Mouse (Mus musculus): ENCODE results near the gene Xlr4a.
"Not testable (repeated sequence)": the region's sequence is repeated elsewhere in the genome, so short reads cannot be mapped to it uniquely, and the experiment has no call there.

Gene Xlr4a

DNA sequence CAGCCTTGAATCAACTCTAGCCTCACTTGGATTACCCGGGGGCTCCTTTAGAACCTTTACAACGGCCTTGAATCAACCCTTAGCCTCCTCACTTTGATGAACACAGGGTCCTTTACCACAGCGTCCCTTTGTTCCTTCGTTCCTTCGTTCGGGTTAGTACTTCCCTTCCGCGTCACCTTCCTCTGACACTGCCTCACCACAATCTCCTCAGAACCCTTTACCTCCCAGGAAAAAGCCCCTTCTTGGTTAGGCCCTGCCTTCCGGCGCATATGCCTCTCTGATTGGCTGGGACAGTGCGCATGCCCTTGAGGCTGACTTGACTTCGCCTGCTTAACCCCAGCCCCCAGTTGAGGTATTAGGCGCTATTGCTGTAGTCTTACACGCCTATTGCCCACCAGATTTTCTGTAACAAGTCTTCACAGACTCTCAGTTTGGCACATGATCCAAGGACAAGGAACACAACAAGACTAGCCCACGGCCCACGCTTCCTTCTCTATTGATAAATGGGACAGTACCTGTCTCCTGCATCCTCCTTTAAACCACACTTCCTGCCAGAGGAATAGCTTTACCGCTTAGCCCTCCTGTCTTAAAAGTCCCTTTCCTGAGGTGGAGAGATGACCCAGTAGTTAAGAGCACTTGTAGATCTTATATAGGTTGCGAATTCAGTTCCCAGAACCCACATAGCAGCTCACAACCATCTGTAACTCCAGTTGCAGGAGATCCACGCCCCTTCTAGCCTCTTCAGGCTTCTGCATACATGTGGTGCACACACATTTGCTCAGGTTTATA lies at the start of gene Xlr4a:
TSS of gene Xlr4a (minus strand) at position 212 of the 789 bp plus-strand sequence.
- DNase-seq (ENCODE audit: low spot score), result not testable (repeated sequence)

DNA sequence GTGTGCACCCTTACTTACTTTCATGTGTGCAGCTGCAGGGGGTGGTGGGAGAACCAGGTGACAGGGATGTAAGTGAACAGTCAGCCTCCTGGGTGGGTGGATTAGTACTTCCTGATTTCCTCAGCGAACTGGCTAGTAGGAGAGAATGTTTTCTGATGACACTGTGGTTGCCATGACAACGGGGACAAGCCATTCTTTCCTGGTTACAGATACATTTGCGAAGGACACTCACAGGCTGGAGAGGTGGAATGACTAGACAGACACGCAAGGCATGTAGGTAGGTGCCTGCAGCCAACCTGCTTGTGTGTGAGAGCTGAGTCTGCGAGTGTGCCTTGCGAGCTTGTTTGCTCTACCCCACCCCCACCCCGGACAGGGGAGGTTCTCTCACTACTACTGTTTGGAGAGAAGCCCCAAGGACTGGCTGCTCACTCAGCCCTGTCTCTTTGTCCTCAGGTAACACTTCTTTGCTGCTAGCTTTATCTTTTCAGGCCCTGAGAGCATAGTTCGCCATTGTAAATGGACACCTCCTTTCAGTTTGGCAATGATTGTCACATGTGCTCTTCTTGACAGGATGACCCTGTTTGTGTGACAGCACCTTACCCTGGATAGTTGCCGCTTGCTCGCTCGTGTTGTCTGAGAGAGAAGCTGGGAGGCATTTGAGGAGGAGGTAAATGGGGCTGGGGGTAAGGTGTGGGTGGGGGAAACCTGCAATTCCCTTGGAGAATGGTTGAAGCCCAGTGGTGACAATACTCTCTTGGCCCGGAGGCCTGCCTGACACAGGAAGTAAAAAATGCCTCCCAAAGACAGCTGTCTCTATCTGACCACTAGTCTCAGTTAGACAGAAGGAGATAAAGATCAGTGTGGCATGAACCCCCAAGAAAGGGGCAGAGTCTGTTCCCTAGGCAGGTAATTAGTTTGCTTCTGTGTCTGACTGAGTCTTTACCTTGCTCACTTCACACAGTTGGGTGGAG lies 40.9 kb upstream of the Xlr4a start:
- not testable (repeated sequence) for DNase-seq (ENCODE audit: low spot score)

GRCm38 (mm10) chrX:73116747-73117146 lies 34.5 kb upstream of the Xlr4a start, which contains the start of gene Gm14685:
Gm14685 (plus strand) TSS chrX:73117047.
- DNase-seq (ENCODE audit: low spot score), result not testable (repeated sequence)

GRCm38 (mm10) chrX:73096941-73097508 lies 14.7 kb upstream of the Xlr4a start, which contains the start of gene Xlr3a:
Xlr3a (minus strand) TSS chrX:73097095.
- DNase-seq (ENCODE audit: low spot score), result not testable (repeated sequence)

DNA sequence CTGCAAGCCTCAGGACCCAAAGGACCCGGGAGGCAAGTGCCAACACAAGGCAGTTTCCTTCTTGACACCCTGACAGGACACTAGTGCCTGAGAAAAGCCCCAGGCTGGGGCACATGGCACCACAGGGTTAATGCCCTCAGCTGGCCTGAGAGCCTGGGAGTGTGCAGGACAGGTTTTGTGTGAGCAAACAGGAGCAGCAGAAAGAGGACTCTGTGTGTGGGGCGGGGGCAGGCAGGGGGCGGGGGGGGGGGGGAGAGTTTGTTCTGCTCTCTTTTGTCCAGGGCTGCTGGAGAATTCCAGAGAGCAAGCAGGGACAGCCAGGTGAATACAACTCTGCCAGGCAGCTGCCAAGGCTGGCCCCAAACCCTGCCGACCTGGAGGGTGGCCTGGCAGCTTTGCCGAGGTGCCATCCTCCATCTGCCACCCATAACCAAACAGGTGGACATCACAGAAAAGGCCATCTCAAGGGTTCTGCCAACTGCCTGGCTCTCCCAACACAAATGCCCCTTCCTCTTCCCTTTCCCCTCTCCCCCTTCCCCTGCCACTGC lies 15.4 kb downstream of the Xlr4a start:
- not testable (repeated sequence) for DNase-seq (ENCODE audit: low spot score)

DNA sequence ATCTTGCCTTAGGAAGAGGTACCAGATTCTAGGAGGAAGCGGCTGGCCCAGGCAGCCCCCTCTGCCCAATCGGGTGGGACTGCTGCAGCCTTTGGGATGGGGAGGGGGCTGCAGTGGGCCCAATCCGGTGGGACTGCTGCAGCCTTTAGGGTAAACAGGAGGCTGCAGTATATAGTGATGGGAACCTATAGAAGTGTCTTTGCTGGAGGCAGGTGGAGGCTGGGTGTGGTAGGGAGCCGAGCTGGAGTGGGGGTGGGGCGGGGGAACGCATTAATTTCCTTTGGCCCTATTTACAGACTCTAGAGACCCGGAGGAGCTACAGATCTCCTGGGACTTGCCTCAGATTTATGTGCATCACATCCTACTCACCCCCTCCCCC lies 17.9 kb downstream of the Xlr4a start, which contains the start of gene Pnma3:
TSS of gene Pnma3 (plus strand) at position 373 of the 379 bp plus-strand sequence.
- no peak for DNase-seq (ENCODE audit: low spot score)

DNA sequence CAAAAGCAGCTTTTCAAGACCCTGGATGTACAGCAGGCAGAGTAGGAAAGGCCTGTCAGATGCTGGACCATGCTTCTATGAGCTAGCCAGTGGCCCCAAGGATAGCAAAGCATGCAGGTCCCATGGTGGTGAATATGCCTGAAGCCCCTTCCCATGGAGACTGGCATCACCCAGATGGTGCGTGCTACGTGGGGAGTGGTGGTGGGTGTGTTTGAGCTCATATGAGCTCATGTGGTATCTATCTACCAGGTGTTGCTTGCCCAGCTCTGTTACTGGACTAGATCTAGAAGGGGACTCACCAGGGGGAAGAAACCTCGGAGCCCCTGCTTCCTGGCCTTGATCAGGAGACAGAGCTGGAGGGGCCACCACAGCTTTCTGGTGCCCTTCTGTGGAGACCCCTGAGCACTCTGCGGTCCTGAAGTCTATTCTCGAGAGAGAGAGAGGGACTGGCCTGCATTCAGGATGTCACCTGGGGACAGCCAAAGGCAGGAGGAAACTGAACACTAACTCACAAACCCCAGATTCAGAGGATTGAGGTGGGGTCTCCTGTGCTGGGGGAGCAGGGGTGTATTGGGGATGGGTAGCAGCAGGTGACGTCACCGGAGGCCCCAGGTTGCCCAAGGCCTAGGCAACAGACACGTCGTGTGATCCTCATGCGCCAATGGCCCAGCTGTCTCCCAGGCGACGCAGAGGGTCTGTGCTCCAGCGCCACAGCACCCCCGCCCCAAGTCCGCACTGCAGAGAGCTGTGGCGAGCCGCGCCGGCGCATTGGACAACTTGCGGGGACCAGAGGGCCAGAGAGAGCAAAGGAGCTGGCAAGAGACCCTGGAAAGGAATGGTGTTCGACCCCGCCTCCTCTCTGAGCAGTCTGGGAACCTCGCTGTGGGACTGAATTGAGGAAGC lies 18.5 kb downstream of the Xlr4a start:
- no peak for DNase-seq (ENCODE audit: low spot score)

- DNase-seq (ENCODE audit: low spot score), result no peak
Observed at GRCm38 (mm10) chrX:73062323-73062722, 20.0 kb downstream of the Xlr4a start.

DNA sequence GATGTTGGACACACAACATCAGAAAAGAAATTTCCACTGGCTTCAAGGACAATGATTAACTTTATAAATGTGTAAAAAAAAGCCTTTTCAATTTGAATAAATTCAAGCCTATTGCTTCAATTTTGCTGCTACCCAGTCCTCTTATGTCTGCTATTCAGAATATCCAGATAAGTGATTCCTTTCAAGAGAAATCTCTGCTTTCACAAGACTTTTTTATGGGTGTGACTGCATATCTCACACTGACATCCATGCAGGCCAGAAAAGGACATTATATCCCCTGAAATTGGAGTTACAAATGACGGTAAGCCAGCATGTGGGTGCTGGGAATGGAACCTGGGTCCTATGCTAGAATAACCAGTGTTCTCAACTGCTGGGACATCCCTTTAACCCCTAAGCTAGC lies 20.8 kb downstream of the Xlr4a start:
- DNase-seq (ENCODE audit: low spot score), result no peak

DNA sequence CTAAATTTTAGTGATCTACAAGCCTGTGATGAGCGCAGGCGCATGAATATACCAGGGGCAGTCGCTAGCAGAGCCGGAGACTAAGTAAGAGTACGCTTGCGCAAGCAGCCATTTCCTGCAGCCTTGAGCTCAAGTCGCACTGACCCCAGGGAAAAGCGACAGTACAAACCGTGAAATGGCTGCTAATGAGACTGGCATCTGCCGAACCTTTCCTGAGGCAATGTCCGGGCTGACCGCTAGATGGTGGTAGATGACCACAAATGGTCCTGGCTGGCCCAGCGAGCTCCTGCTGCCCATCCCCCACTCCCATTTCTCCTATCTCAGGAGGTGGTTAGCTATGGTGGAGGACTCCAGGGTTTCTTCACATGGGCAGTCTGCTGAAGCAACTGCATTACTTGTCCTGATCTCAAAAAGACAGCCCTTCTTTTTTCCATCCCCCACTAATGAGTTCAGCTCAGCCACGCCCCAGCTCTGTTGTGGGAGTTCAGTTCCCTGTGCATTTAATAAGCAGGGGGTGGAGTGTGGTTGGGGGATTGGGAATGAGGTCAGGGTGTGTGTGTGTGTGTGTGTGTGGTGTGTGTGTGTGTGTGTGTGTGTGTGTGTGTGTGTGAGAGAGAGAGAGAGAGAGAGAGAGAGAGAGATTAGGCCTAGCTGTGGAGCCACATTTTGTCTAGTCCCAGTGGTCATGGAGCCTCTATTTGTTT lies 28.3 kb downstream of the Xlr4a start:
- DNase-seq (ENCODE audit: low spot score), result peak; percentile 92

DNA sequence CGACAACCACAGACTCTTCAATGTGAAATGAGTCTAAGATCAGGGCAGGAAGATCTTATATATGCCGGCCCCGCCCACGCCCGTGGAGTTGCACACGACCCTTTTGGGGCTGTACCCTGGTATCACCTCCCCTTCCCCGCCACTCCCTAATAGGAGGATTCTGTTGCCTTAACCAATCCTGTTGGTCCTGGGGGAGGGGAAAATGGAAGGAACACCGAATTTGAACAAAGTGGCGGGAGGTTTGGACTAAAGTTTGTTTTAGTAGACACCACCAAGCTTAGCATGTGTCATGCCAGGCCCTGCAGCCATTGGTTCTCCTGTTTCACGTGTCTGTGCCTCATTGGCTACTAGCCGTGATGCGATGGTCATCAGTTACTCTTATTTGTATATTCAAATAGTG lies 42.6 kb downstream of the Xlr4a start:
- no peak for DNase-seq (ENCODE audit: low spot score)

DNA sequence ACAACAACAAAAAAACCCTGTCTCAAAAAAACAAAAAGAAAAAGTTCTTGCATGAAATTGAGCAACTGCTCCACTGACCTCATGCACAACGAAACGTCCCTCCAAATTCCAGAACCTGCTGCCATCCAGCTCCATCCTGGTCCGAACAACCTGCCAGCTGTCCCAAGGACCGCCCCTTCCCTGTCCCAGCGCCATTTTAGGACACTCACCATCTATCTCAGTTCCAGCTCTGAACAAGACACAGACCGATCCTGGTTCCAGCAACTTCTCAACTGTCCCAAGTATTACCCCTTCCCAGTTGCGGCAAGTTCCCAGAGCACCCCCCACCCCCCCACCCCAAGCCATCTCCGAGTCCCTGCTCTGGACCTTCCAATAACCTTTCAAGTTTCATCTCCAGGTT lies 43.4 kb downstream of the Xlr4a start:
- DNase-seq (ENCODE audit: low spot score), result no peak

GRCm38 (mm10) chrX:73037003-73037402 lies 45.3 kb downstream of the Xlr4a start, which contains the start of gene Pnma5:
Pnma5 (minus strand) TSS chrX:73037103.
- no peak for DNase-seq (ENCODE audit: low spot score)

Measured in adipocyte (in vitro differentiated cells).